In genomic region chr12:34487666-34488065, GRCm38 (mm10) we compare ENCODE assay signal across 20 mouse cellular contexts.
DNase-seq lines count a peak whose midpoint lies in the region; ATAC-seq and TF ChIP-seq lines count a peak whose summit lies in the region.
"Had no signal": no experiment of that assay in that cellular context is flagged by ENCODE, and none has a peak within 500 bp of the region (broad histone marks: within the 10 kb centered on the region; RNA-seq: fewer than 3 reads in every experiment).

No protein-coding gene starts in this region.

- H3K4me3 ChIP-seq in layer of hippocampus, adult 2 months: no peak overlapping the region
- no peak overlapping the region for H3K4me3 ChIP-seq in midbrain, embryonic 15.5 days
- H3K4me3 ChIP-seq: embryonic facial prominence, embryonic 13.5 days; embryonic facial prominence, embryonic 15.5 days; forebrain, embryonic 13.5 days; forebrain, embryonic 15.5 days had no signal

- DNase-seq in layer of hippocampus, adult 2 months (ENCODE audit: low spot score in 2 of 2): no peak
- DNase-seq in layer of hippocampus, adult 11-12 months (ENCODE audit: low spot score): no peak
- DNase-seq in NIH3T3 (ENCODE audit: low read depth): peak; percentile 75
- no peak for DNase-seq in spleen, postnatal 10 days (ENCODE audit: low spot score in 2 of 2)
- DNase-seq: adrenal gland, adult 2 months; adrenal gland, postnatal 10 days; adrenal gland, postnatal 25 days; cerebellum, adult 11 months; cerebellum, adult 18-20 months; cerebellum, adult 8-10 months; cerebellum, adult 9-11 months; cerebellum, postnatal 14 days; cerebellum, postnatal 36 days; embryo, embryonic 11 days; forebrain, postnatal 0 days had no signal

- no peaks in the 10 kb centered on the region for H3K36me3 ChIP-seq in midbrain, embryonic 15.5 days (replicated peaks)
- H3K36me3 ChIP-seq: embryonic facial prominence, embryonic 13.5 days; embryonic facial prominence, embryonic 15.5 days; forebrain, embryonic 15.5 days had no signal

- H3K9me3 ChIP-seq in midbrain, embryonic 15.5 days: no peaks in the 10 kb centered on the region
- H3K9me3 ChIP-seq: embryonic facial prominence, embryonic 13.5 days; embryonic facial prominence, embryonic 15.5 days; forebrain, embryonic 13.5 days; forebrain, embryonic 15.5 days had no signal

- H3K27ac ChIP-seq in layer of hippocampus, adult 2 months: 0 out of 2 replicates have a peak overlapping the region, but pooled peaks have one; percentile 15
- H3K27ac ChIP-seq in midbrain, embryonic 15.5 days: no peak overlapping the region
- H3K27ac ChIP-seq: embryonic facial prominence, embryonic 13.5 days; embryonic facial prominence, embryonic 15.5 days; forebrain, embryonic 13.5 days; forebrain, embryonic 15.5 days had no signal

- no peaks in the 10 kb centered on the region for H3K27me3 ChIP-seq in midbrain, embryonic 15.5 days (replicated peaks)
- H3K27me3 ChIP-seq: embryonic facial prominence, embryonic 13.5 days; embryonic facial prominence, embryonic 15.5 days; forebrain, embryonic 13.5 days; forebrain, embryonic 15.5 days had no signal

- TF ChIP-seq CTCF in layer of hippocampus, adult 2 months (conservative IDR thresholded peaks at IDR 0.05): no peak

- no peaks in the 10 kb centered on the region for H3K4me1 ChIP-seq in midbrain, embryonic 15.5 days
- H3K4me1 ChIP-seq: embryonic facial prominence, embryonic 13.5 days; embryonic facial prominence, embryonic 15.5 days; forebrain, embryonic 13.5 days; forebrain, embryonic 15.5 days had no signal

- H3K4me2 ChIP-seq in midbrain, embryonic 15.5 days: no peak overlapping the region
- H3K4me2 ChIP-seq: embryonic facial prominence, embryonic 13.5 days; embryonic facial prominence, embryonic 15.5 days; forebrain, embryonic 13.5 days; forebrain, embryonic 15.5 days had no signal

- 89% methylated on average over 1 of the region's 1 CpGs for WGBS in midbrain, embryonic 15.5 days

- ATAC-seq in midbrain, embryonic 15.5 days (replicated peaks): no peak
- ATAC-seq: forebrain, embryonic 13.5 days; forebrain, embryonic 15.5 days; forebrain, postnatal 0 days had no signal

- H3K9ac ChIP-seq in midbrain, embryonic 15.5 days: no peak overlapping the region
- H3K9ac ChIP-seq: embryonic facial prominence, embryonic 13.5 days; embryonic facial prominence, embryonic 15.5 days; forebrain, embryonic 13.5 days; forebrain, embryonic 15.5 days; forebrain, postnatal 0 days had no signal
